8 mouse cellular contexts compared by ENCODE assay signal in genomic region chr11:69063413-69064201, GRCm38 (mm10). TPM values are rescaled to one million over a fixed set of nuclear protein-coding genes. Genes with fewer than 3 reads are reported as not detected.
DNase-seq lines count a peak whose midpoint lies in the region; ATAC-seq and TF ChIP-seq lines count a peak whose summit lies in the region.

No protein-coding gene starts in this region.

- H3K4me2 ChIP-seq in liver, embryonic 12.5 days, result peak overlapping the region; percentile 91
- peak overlapping the region; percentile 97 for H3K4me2 ChIP-seq in stomach, embryonic 16.5 days (ENCODE audit: low read depth, low read length)

- H3K27ac ChIP-seq in kidney, adult 2 months (ENCODE audit: insufficient read depth, low read depth, low read length), result 0 out of 2 replicates have a peak overlapping the region, but pooled peaks have one; percentile 6
- H3K27ac ChIP-seq in liver, embryonic 12.5 days, result peak overlapping the region; percentile 81
- H3K27ac ChIP-seq in stomach, embryonic 16.5 days (ENCODE audit: low read length), result peak overlapping the region; percentile 87

- TF ChIP-seq CTCF in kidney, adult 2 months (conservative IDR thresholded peaks at IDR 0.05; ENCODE audit: insufficient read depth, insufficient read length, low read depth, low read length), result no peak

- peak overlapping the region; percentile 84 for H3K9ac ChIP-seq in liver, embryonic 12.5 days
- H3K9ac ChIP-seq in stomach, embryonic 16.5 days (ENCODE audit: low read length), result peak overlapping the region; percentile 78

- peak; percentile 65 to 78 for DNase-seq in frontal cortex, postnatal 36 days (ENCODE audit: low spot score in 2 of 2)
- peak; percentile 72 to 81 for DNase-seq in gastrocnemius, postnatal 36 days
- DNase-seq in kidney, adult 2 months, result peak; percentile 76
- peak; percentile 93 for DNase-seq in naive thymus-derived CD4-positive, alpha-beta T cell, adult 2 months (ENCODE audit: low read depth)

- intact Hi-C loops in gastrocnemius, postnatal 36 days (cut with DNase I), result loop anchor here (1.0 kb wide), 1 partner anchor 60 kb away; no protein-coding TSS in a partner anchor

- no peak for TF ChIP-seq POLR2A in kidney, adult 2 months (IDR thresholded peaks at IDR 0.05; ENCODE audit: low read depth, low read length)

- under 1% methylated on average over 31 of the region's 31 CpGs for WGBS in kidney, adult 2 months
- 1% methylated on average over 31 of the region's 31 CpGs for WGBS in liver, embryonic 12.5 days (ENCODE audit: insufficient replicate concordance)
- under 1% methylated on average over 31 of the region's 31 CpGs for WGBS in stomach, embryonic 16.5 days

- peaks cover 25% of the 10 kb centered on the region for H3K4me1 ChIP-seq in kidney, adult 2 months (ENCODE audit: control insufficient read depth, insufficient read depth, low read length)
- peaks cover 60% of the 10 kb centered on the region for H3K4me1 ChIP-seq in liver, embryonic 12.5 days
- H3K4me1 ChIP-seq in stomach, embryonic 16.5 days (ENCODE audit: control insufficient read depth, insufficient read depth, low read length), result peaks cover 35% of the 10 kb centered on the region

- H3K36me3 ChIP-seq in kidney, adult 2 months (ENCODE audit: control insufficient read depth, insufficient read depth, low read length), result no peaks in the 10 kb centered on the region
- no peaks in the 10 kb centered on the region for H3K36me3 ChIP-seq in liver, embryonic 12.5 days
- H3K36me3 ChIP-seq in stomach, embryonic 16.5 days (ENCODE audit: control insufficient read depth, insufficient read depth, low read length), result no peaks in the 10 kb centered on the region

- no peak for ATAC-seq in frontal cortex, adult (ENCODE audit: low TSS enrichment)
- ATAC-seq in common myeloid progenitor, adult 5-6 weeks (replicated peaks; ENCODE audit: low read depth, poor library complexity, severe bottlenecking), result 0 out of 2 replicates have a peak, but pooled peaks have one; percentile 6
- ATAC-seq in liver, embryonic 12.5 days, result no peak
- peak; percentile 51 for ATAC-seq in stomach, embryonic 16.5 days (ENCODE audit: insufficient read depth, low FRiP score)

- no peaks in the 10 kb centered on the region for H3K27me3 ChIP-seq in kidney, adult 2 months (replicated peaks; ENCODE audit: control insufficient read depth, insufficient read depth, low read length)
- no peaks in the 10 kb centered on the region for H3K27me3 ChIP-seq in liver, embryonic 12.5 days (replicated peaks)
- H3K27me3 ChIP-seq in stomach, embryonic 16.5 days (ENCODE audit: control insufficient read depth, insufficient read depth, low read length), result no peaks in the 10 kb centered on the region

- H3K9me3 ChIP-seq in liver, embryonic 12.5 days (replicated peaks), result no peaks in the 10 kb centered on the region
- no peaks in the 10 kb centered on the region for H3K9me3 ChIP-seq in stomach, embryonic 16.5 days (replicated peaks; ENCODE audit: control insufficient read depth, low read length)

- peak overlapping the region; percentile 74 for H3K4me3 ChIP-seq in kidney, adult 2 months (ENCODE audit: insufficient read depth, low read depth, low read length)
- peak overlapping the region; percentile 92 for H3K4me3 ChIP-seq in liver, embryonic 12.5 days
- H3K4me3 ChIP-seq in stomach, embryonic 16.5 days (replicated peaks; ENCODE audit: low read length), result peak overlapping the region; percentile 87

RNA-seq across cellular contexts. Expression of gene Borcs6, which starts 4.1 kb away (rescaled TPM):
- 4.5 and 5.4 TPM in 2 replicates for total RNA-seq in common myeloid progenitor, adult 5-6 weeks (2017)
- 10 to 100 TPM; 17.4 to 18.8 TPM for total RNA-seq in gastrocnemius, postnatal 36 days (2021)
- polyA plus RNA-seq in kidney, adult 2 months (2012; rRNA removed), result 14.8 and 15.6 TPM in 2 replicates
- 5.3 and 6.1 TPM in 2 replicates for polyA plus RNA-seq in liver, embryonic 12.5 days (2016; fragmentation: Nextera tagmentation; extraction: Ambion mirVana)
- polyA plus RNA-seq in stomach, embryonic 16.5 days (2015; fragmentation: Nextera tagmentation; extraction: Ambion mirVana), result 7.2 and 7.8 TPM in 2 replicates

RNA-seq across cellular contexts. Expression of gene Tmem107, which starts 7.0 kb away (rescaled TPM):
- total RNA-seq in common myeloid progenitor, adult 5-6 weeks (2017), result 23.2 and 26.3 TPM in 2 replicates
- total RNA-seq in gastrocnemius, postnatal 36 days (2021), result 1 to 10 TPM; 3.4 TPM
- polyA plus RNA-seq in kidney, adult 2 months (2012; rRNA removed), result 41.7 and 48.0 TPM in 2 replicates
- 32.0 and 34.8 TPM in 2 replicates for polyA plus RNA-seq in liver, embryonic 12.5 days (2016; fragmentation: Nextera tagmentation; extraction: Ambion mirVana)
- 58.2 and 62.1 TPM in 2 replicates for polyA plus RNA-seq in stomach, embryonic 16.5 days (2015; fragmentation: Nextera tagmentation; extraction: Ambion mirVana)

RNA-seq across cellular contexts. Expression of gene Aurkb, which starts 18.2 kb away (rescaled TPM):
- total RNA-seq in common myeloid progenitor, adult 5-6 weeks (2017), result 89.5 and 121 TPM in 2 replicates
- 1 to 10 TPM in 1 of 2 experiments, under 1 TPM in 1; 0.51 to 1.1 TPM for total RNA-seq in gastrocnemius, postnatal 36 days (2021)
- polyA plus RNA-seq in kidney, adult 2 months (2012; rRNA removed), result 1.7 TPM in 2 replicates
- polyA plus RNA-seq in liver, embryonic 12.5 days (2016; fragmentation: Nextera tagmentation; extraction: Ambion mirVana), result 142 TPM in 2 replicates
- 120 and 134 TPM in 2 replicates for polyA plus RNA-seq in stomach, embryonic 16.5 days (2015; fragmentation: Nextera tagmentation; extraction: Ambion mirVana)

RNA-seq across cellular contexts. Expression of gene Vamp2, which starts 24.7 kb away (rescaled TPM):
- total RNA-seq in common myeloid progenitor, adult 5-6 weeks (2017), result 7.1 and 10.0 TPM in 2 replicates
- 10 to 100 TPM; 26.7 to 38.1 TPM for total RNA-seq in gastrocnemius, postnatal 36 days (2021)
- polyA plus RNA-seq in kidney, adult 2 months (2012; rRNA removed), result 102 and 106 TPM in 2 replicates
- polyA plus RNA-seq in liver, embryonic 12.5 days (2016; fragmentation: Nextera tagmentation; extraction: Ambion mirVana), result 26.3 and 27.5 TPM in 2 replicates
- polyA plus RNA-seq in stomach, embryonic 16.5 days (2015; fragmentation: Nextera tagmentation; extraction: Ambion mirVana), result 79.9 and 88.5 TPM in 2 replicates

RNA-seq across cellular contexts. Expression of gene Per1, which starts 31.4 kb away (rescaled TPM):
- total RNA-seq in common myeloid progenitor, adult 5-6 weeks (2017), result 9.3 and 16.9 TPM in 2 replicates
- 10 to 100 TPM; 60.9 to 89.0 TPM for total RNA-seq in gastrocnemius, postnatal 36 days (2021)
- polyA plus RNA-seq in kidney, adult 2 months (2012; rRNA removed), result 13.5 and 14.7 TPM in 2 replicates
- polyA plus RNA-seq in liver, embryonic 12.5 days (2016; fragmentation: Nextera tagmentation; extraction: Ambion mirVana), result 2.5 and 4.0 TPM in 2 replicates
- polyA plus RNA-seq in stomach, embryonic 16.5 days (2015; fragmentation: Nextera tagmentation; extraction: Ambion mirVana), result 21.8 and 22.3 TPM in 2 replicates

Comparison
In these comparisons a context has a peak if more than half of its experiments do, and no peak if none do; other contexts are left out.
1. ATAC-seq: peak in common myeloid progenitor, adult 5-6 weeks (single experiment) and stomach, embryonic 16.5 days (single experiment); none in frontal cortex, adult (single experiment) and liver, embryonic 12.5 days (single experiment).
2. H3K27ac ChIP-seq: peak in every context shown above with its lines; median percentile 87 in stomach, embryonic 16.5 days; 81 in liver, embryonic 12.5 days; 6 in kidney, adult 2 months.
3. RNA of gene Aurkb, which starts 18.2 kb away (polyA plus RNA-seq): 142 TPM in liver, embryonic 12.5 days and 120 to 134 TPM in stomach, embryonic 16.5 days; 1.7 TPM in kidney, adult 2 months; every median in the first group is over 10 times any median in the second.
4. Peak in every context shown above with its lines, with median percentiles within 50 percentile points of each other: DNase-seq and H3K4me3 ChIP-seq.